Mouse (Mus musculus): ENCODE measurements at regions not wholly inside any gene's neighbourhood (a gene's known extent, or its start where the extent isn't known, plus 50 kb on each side); places are given as distances from the start of the nearest gene placed in this dataset.

GRCm38 (mm10) chr13:11273896-11274295 lies 832.8 kb downstream of the Ryr2 start:
- no peak for DNase-seq (ENCODE audit: low spot score in 2 of 2)

DNA sequence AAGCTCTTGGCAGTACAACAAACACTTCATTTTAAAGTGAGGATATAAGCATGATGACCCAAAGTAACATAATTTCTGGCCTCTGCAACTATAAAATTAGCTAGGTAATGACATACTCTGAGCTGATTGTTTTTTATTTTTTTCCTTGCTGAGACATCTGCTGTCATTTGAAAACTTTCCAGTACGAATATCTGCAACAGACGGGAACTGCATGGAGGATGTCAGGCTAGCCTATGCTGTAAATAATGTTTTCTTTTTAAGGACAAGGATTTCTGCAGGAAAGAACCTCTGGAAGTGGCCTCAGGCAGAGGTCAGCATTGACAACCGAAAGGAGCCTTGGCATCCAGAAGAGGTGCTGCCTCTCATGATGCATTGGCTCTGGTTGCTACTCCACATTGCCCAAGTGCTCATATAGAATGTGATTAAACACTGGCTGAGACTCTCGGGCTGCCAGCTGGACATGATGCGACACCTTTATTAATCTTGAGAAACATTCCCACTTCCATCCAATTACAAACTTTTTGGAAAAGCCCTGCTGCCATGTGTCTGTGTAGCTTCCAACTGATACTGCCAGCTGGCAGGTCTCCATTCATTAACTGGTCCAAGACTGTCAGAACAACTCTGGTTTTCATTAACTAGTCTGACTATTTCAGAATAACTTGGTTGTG lies 837.9 kb downstream of the Ryr2 start:
- DNase-seq (ENCODE audit: low spot score in 2 of 2): no peak

GRCm38 (mm10) chr13:11247541-11247940 lies 859.2 kb downstream of the Ryr2 start:
- DNase-seq (ENCODE audit: low spot score in 2 of 2): no peak

GRCm38 (mm10) chr13:11216671-11217330 lies 856.2 kb upstream of the Chrm3 start:
- DNase-seq (ENCODE audit: low spot score in 2 of 2): no peak

- DNase-seq (ENCODE audit: low spot score in 2 of 2): no peak
Measured at GRCm38 (mm10) chr13:11210109-11210508, 849.5 kb upstream of the Chrm3 start.

DNA sequence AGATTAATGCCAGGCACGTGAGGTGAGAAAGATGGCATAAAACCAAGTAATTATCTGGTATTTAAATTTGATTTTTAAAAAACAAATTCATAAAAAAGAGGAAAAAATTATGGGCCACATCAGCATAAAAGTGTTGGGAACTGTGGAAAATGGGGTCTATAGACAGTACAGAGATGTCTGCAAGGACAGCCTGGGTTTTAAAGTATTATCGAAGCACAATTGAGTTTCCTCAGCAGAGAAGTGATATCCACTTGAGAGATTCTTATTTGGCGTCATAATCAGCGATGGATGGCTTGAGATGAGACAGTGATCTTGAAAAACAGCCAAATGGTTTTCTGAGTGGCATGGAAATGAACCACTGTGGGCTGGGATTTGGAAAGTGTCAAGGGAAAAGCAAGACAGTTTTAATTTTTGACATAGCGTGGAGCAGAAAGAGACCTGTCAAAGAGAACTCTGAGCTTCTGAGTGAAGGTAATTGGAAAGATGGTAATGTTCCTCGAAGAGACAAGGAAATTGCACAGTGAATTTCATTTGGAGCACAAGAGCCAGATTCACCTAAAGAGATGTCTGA lies 844.7 kb upstream of the Chrm3 start:
- DNase-seq (ENCODE audit: low spot score in 2 of 2): no peak

- no peak for DNase-seq (ENCODE audit: low spot score in 2 of 2)
Measured at GRCm38 (mm10) chr13:11201978-11202377, 841.3 kb upstream of the Chrm3 start.

GRCm38 (mm10) chr13:11192471-11192870 lies 831.8 kb upstream of the Chrm3 start:
- DNase-seq (ENCODE audit: low spot score in 2 of 2): no peak

- no peak for DNase-seq (ENCODE audit: low spot score in 2 of 2)
Measured at GRCm38 (mm10) chr13:11181191-11181590, 820.5 kb upstream of the Chrm3 start.

- no peak for DNase-seq (ENCODE audit: low spot score in 2 of 2)
Measured at GRCm38 (mm10) chr13:11180356-11180755, 819.7 kb upstream of the Chrm3 start.

DNA sequence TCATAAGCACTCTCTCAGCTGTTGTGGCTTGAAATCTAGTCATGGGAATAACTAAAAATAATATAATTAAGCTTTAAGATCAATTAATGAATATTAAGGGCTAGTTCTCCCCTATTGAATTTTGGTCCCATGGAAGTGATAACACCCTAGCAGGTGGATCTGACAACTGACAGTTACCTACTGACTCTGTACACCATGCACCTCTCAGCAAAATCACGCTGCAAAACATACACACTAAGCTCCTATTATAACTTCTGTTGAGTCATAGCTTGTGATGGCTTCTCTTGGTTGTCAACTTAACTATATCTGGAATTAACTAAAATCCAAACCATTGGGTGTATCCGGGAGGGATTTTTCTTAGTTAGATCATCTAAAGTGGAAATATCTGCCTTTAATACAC lies 817.9 kb upstream of the Chrm3 start:
- DNase-seq (ENCODE audit: low spot score in 2 of 2): no peak

DNA sequence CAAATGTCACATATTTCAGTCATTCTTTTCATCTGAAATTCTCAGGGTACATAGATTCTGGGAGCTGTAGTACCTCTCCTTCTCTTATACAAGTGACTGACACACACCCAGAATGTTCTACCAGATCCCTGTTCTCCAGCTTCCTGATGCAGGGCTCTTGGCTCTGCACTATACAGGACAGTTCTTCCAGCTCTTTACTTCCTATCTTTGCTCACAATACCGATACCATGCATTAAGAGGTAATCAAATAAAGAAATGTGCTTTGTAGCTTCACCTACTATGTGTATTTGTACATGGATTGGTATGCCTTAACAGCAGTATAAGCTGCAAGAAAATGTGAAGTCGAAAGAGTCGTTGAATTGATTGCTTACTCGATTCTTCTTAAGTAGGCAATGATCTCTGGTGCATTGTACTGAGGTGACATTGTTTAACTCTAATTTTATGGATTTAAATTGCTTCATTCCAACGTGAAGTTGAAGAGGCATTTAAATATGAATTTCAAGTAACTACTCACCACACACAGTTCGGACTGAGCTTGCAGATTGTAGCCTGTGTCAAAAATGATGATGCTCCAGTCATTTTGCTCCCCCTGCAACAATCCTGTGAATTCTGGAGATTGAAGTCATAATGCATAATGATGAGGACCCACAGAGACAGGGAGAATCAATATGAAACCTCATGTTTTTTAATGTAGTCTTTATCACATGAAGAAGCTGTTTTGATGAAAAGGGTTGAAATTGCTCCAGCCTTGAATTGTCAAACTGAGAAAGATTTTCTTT lies 817.2 kb upstream of the Chrm3 start:
- DNase-seq (ENCODE audit: low spot score in 2 of 2): no peak

GRCm38 (mm10) chr13:11167115-11167514 lies 806.5 kb upstream of the Chrm3 start:
- no peak for DNase-seq (ENCODE audit: low spot score in 2 of 2)

DNA sequence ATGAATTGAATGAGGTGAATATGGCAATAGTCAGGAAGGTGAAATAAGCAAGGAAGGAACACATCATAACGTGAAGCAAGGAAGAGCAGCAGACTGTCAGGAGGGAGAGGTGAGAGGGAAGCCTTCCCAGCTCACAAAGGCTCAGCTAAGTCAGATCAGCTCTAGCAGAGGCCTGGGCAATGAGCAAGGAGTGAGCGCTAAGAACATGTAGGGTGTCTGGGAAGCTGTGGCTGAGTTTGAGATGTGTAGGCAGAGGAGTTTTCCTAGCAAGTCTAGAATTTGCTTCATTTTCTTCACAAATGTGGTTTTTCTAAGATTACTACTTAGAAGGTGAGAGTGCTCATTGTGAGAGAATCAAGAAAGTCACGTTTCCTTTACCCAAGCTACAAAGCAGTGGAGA lies 803.5 kb upstream of the Chrm3 start:
- DNase-seq (ENCODE audit: low spot score in 2 of 2): no peak

- DNase-seq (ENCODE audit: low spot score in 2 of 2): no peak
Measured at GRCm38 (mm10) chr13:11147268-11147667, 786.6 kb upstream of the Chrm3 start.

DNA sequence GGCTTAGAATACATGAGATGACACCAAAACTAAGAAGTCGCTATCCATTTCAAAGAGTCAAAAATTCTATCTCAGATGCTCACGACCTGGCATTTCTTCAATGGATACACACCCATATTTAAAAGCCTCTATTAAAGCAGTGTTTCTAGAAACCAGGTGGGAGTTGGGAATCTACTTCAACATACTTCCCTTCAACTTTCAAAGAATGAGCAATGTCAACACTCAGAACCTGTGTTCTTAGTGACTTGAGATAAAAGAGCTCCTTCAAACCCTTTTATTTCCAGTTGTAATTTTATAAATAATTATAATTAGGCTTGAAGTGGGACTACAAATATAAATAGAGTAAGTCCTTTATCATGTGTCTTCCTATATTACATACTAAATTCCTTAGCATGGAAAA lies 747.0 kb upstream of the Chrm3 start:
- no peak for DNase-seq (ENCODE audit: low spot score in 2 of 2)

DNA sequence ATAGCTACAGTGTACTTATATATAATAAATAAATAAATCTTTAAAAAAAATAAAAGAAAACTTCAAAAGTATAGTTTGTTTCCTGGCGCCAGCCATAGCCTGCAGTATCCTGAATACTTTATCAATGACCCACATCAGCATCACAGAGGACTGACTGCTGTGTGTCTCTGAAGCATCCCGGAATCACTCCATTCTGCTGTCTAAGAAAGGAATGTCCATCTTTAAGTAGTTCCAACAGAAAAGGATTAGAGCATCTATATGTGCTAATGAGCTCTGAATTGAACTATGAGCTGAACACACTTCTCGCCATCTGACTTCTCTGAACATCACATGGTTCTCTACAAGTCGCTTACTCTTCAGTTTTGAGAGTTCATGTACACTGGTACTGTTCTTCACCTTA lies 745.8 kb upstream of the Chrm3 start:
- no peak for DNase-seq (ENCODE audit: low spot score in 2 of 2)

DNA sequence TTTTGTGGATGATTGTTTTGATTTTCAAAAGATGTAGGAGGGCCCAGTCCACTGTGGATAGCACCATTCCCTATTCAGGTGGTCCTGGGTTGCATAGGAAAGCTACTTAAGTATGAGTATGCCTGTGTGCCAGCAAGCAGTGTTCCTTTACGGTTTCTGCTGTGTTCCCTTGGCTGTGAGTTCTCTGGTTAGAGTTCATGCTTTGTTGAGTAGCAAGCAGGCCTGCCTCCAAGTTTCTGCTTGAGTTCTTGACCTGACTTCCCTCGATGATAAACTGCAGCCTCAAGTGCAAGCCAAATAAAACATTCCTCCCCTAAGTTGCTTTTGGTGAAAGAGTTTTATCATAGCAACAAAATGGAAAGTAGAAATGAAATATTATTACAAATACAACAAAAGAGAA lies 744.9 kb upstream of the Chrm3 start:
- no peak for DNase-seq (ENCODE audit: low spot score in 2 of 2)

DNA sequence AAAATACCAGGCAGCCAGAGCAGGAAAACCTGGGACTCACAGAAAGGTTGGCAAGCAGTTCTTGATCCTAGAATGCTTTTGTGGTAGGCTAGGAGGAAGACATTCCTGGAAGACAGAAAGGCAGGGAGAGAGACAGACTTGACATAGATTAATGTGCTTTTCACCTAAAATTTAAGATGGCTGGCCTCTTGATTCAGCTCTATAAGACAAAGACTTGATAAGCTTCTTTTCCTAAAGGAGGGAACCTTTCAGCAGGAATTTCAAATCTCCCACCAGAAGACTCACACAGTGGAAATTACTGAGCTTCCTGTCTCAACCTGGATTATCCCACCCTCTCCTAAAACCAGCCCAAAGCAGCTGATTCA lies 738.9 kb upstream of the Chrm3 start:
- no peak for DNase-seq (ENCODE audit: low spot score in 2 of 2)

- no peak for DNase-seq (ENCODE audit: low spot score in 2 of 2)
Measured at GRCm38 (mm10) chr13:11098899-11099585, 738.4 kb upstream of the Chrm3 start.

GRCm38 (mm10) chr13:11092911-11093310 lies 732.3 kb upstream of the Chrm3 start:
- no peak for DNase-seq (ENCODE audit: low spot score in 2 of 2)

Data from frontal cortex, postnatal 10 days (tissue).